Mouse (Mus musculus) MEL (cell line): ENCODE results near the gene Fcer2a. TPM values are rescaled to one million over a fixed set of nuclear protein-coding genes. Genes with fewer than 3 reads are reported as not detected.

ENCODE experiments used
- DNase-seq: peaks from one replicate; pipeline ENCODE4 v3.0.0; 2011; ENCODE audit warnings: low read depth, low spot score
- H3K27ac ChIP-seq: 2 replicates; pipeline ENCODE4 v1.5.1; 2012; ENCODE audit warnings: low read depth, mild to moderate bottlenecking, control low read depth, low read length, moderate library complexity; ENCODE audit not compliant: control insufficient read depth
- H3K27me3 ChIP-seq, 2 experiments: fragments of 150-350 bp in 1 of 2; sonication (generic) in 1 of 2; 2 replicates each; pipeline ENCODE4 v1.6.1; 2012; ENCODE audit warnings: low read length in 2 of 2, mild to moderate bottlenecking in 2 of 2, improper control_type of control experiment in 1 of 2, moderate library complexity in 1 of 2; ENCODE audit not compliant: insufficient read depth in 2 of 2, control insufficient read depth in 1 of 2
- H3K36me3 ChIP-seq, 2 experiments: 2 replicates each; pipeline ENCODE4 v1.6.1; 2012 to 2014; ENCODE audit warnings: low read length in 2 of 2, improper control_type of control experiment in 1 of 2, inconsistent platforms in 1 of 2, mild to moderate bottlenecking in 1 of 2; ENCODE audit not compliant: insufficient read depth in 2 of 2, control insufficient read depth in 1 of 2
- H3K4me1 ChIP-seq, 2 experiments: fragments of 150-350 bp in 1 of 2; sonication (generic) in 1 of 2; 2 replicates each; pipeline ENCODE4 v1.6.1; 2012; ENCODE audit warnings: low read length in 2 of 2, improper control_type of control experiment in 1 of 2, mild to moderate bottlenecking in 1 of 2; ENCODE audit not compliant: insufficient read depth in 2 of 2, control insufficient read depth in 1 of 2
- H3K4me3 ChIP-seq, 2 experiments: fragments of 150-350 bp in 1 of 2; sonication (generic) in 1 of 2; 2 replicates each; pipeline ENCODE4 v1.5.1; 2012; ENCODE audit warnings: low read depth in 2 of 2, low read length in 2 of 2, mild to moderate bottlenecking in 2 of 2, moderate library complexity in 2 of 2, control low read depth in 1 of 2, improper control_type of control experiment in 1 of 2; ENCODE audit not compliant: control insufficient read depth in 1 of 2, insufficient read depth in 1 of 2
- H3K79me2 ChIP-seq: 2 replicates; pipeline ENCODE4 v1.6.1; 2012; ENCODE audit warnings: mild to moderate bottlenecking, low read length, moderate library complexity; ENCODE audit not compliant: control insufficient read depth, poor library complexity, insufficient read depth
- H3K9ac ChIP-seq: 2 replicates; pipeline ENCODE4 v1.6.1; 2012; ENCODE audit warnings: low read depth, mild to moderate bottlenecking, control low read depth, low read length, moderate library complexity; ENCODE audit not compliant: control insufficient read depth, poor library complexity, severe bottlenecking
- H3K9me3 ChIP-seq: fragments of 150-350 bp; sonication (generic); replicated peaks from 2 replicates; pipeline ENCODE4 v1.6.1; 2012; ENCODE audit warnings: mild to moderate bottlenecking, low read length, improper control_type of control experiment, moderate library complexity; ENCODE audit not compliant: insufficient read depth
- CHD2 ChIP-seq: IDR thresholded peaks from 2 replicates; pipeline ENCODE4 v1.6.1; 2011; ENCODE audit warnings: low read length, improper control_type of control experiment
- CTCF ChIP-seq, 3 experiments: IDR thresholded peaks in 2 of 3; conservative IDR thresholded peaks in 1 of 3; 2 replicates each; pipeline ENCODE4 v1.5.1; 2011 to 2012; ENCODE audit warnings: low read length in 3 of 3, low read depth in 2 of 3, mild to moderate bottlenecking in 2 of 3, improper control_type of control experiment in 1 of 3, inconsistent platforms in 1 of 3, mixed read lengths in 1 of 3, moderate library complexity in 1 of 3; ENCODE audit not compliant: control insufficient read depth in 1 of 3, insufficient read depth in 1 of 3, poor library complexity in 1 of 3, severe bottlenecking in 1 of 3
- E2F4 ChIP-seq: IDR thresholded peaks from 2 replicates; pipeline ENCODE4 v1.6.1; 2011; ENCODE audit warnings: low read depth, low read length, improper control_type of control experiment, borderline replicate concordance
- EP300 ChIP-seq, 2 experiments: IDR thresholded peaks; 2 replicates each; pipeline ENCODE4 v1.6.1; 2011; ENCODE audit warnings: improper control_type of control experiment in 2 of 2, low read length in 2 of 2, low read depth in 1 of 2, mild to moderate bottlenecking in 1 of 2
- GABPA ChIP-seq: IDR thresholded peaks from 2 replicates; pipeline ENCODE4 v1.6.1; 2012; ENCODE audit warnings: low read depth, mild to moderate bottlenecking, inconsistent platforms, low read length, improper control_type of control experiment, moderate library complexity
- GATA1 ChIP-seq: IDR thresholded peaks from 2 replicates; pipeline ENCODE4 v1.6.1; 2011; ENCODE audit warnings: low read depth, low read length, improper control_type of control experiment
- HCFC1 ChIP-seq: IDR thresholded peaks from 2 replicates; pipeline ENCODE4 v1.6.1; 2012; ENCODE audit warnings: low read depth, mild to moderate bottlenecking, inconsistent platforms, low read length, improper control_type of control experiment, moderate library complexity
- KAT2A ChIP-seq: conservative IDR thresholded peaks from 2 replicates; pipeline ENCODE4 v1.6.1; 2012; ENCODE audit warnings: low read depth, low read length, improper control_type of control experiment, inconsistent platforms
- MAX ChIP-seq: IDR thresholded peaks from 2 replicates; pipeline ENCODE4 v1.6.1; 2011; ENCODE audit warnings: low read length, improper control_type of control experiment
- MXI1 ChIP-seq: IDR thresholded peaks from 2 replicates; pipeline ENCODE4 v1.6.1; 2011; ENCODE audit warnings: mild to moderate bottlenecking, low read depth, low read length, improper control_type of control experiment
- MYB ChIP-seq: IDR thresholded peaks from 2 replicates; pipeline ENCODE4 v1.6.1; 2011; ENCODE audit warnings: mild to moderate bottlenecking, low read depth, low read length, improper control_type of control experiment
- NRF1 ChIP-seq: IDR thresholded peaks from 2 replicates; pipeline ENCODE4 v1.6.1; 2014; ENCODE audit warnings: low read depth, mild to moderate bottlenecking, inconsistent platforms, low read length, improper control_type of control experiment, moderate library complexity; ENCODE audit not compliant: poor library complexity, insufficient read depth, severe bottlenecking
- POLR2A ChIP-seq, 2 experiments: IDR thresholded peaks; 2 replicates each; pipeline ENCODE4 v1.6.1; 2011 to 2012; ENCODE audit warnings: low read length in 2 of 2, mild to moderate bottlenecking in 2 of 2, control low read depth in 1 of 2, improper control_type of control experiment in 1 of 2, low read depth in 1 of 2, moderate library complexity in 1 of 2; ENCODE audit not compliant: control insufficient read depth in 1 of 2, insufficient read depth in 1 of 2, poor library complexity in 1 of 2
- POLR2AphosphoS2 ChIP-seq: IDR thresholded peaks from 2 replicates; pipeline ENCODE4 v1.6.1; 2011; ENCODE audit warnings: low read length, improper control_type of control experiment
- RAD21 ChIP-seq: IDR thresholded peaks from 2 replicates; pipeline ENCODE4 v1.6.1; 2011; ENCODE audit warnings: mild to moderate bottlenecking, low read depth, low read length, improper control_type of control experiment
- RCOR1 ChIP-seq: IDR thresholded peaks from 2 replicates; pipeline ENCODE4 v1.6.1; 2012; ENCODE audit warnings: low read depth, mild to moderate bottlenecking, inconsistent platforms, low read length, improper control_type of control experiment
- SIN3A ChIP-seq: IDR thresholded peaks from 2 replicates; pipeline ENCODE4 v1.6.1; 2012; ENCODE audit warnings: low read length, improper control_type of control experiment, inconsistent platforms
- SMC3 ChIP-seq: IDR thresholded peaks from 2 replicates; pipeline ENCODE4 v1.6.1; 2011; ENCODE audit warnings: low read depth, low read length, improper control_type of control experiment
- TAL1 ChIP-seq: IDR thresholded peaks from 2 replicates; pipeline ENCODE4 v1.6.1; 2012; ENCODE audit warnings: mild to moderate bottlenecking, inconsistent platforms, low read length, moderate library complexity, mixed read lengths
- TBP ChIP-seq: IDR thresholded peaks from 2 replicates; pipeline ENCODE4 v1.8.0; 2011; ENCODE audit warnings: low read depth, low read length, improper control_type of control experiment
- TCF12 ChIP-seq: IDR thresholded peaks from 2 replicates; pipeline ENCODE4 v1.6.1; 2014; ENCODE audit warnings: low read depth, mild to moderate bottlenecking, inconsistent platforms, low read length, improper control_type of control experiment, moderate library complexity
- UBTF ChIP-seq: IDR thresholded peaks from 2 replicates; pipeline ENCODE4 v1.6.1; 2012; ENCODE audit warnings: low read depth, mild to moderate bottlenecking, inconsistent platforms, low read length, improper control_type of control experiment, moderate library complexity, borderline replicate concordance; ENCODE audit not compliant: insufficient read depth
- USF1 ChIP-seq: IDR thresholded peaks from 2 replicates; pipeline ENCODE4 v1.6.1; 2014; ENCODE audit warnings: low read depth, mild to moderate bottlenecking, inconsistent platforms, low read length, improper control_type of control experiment, moderate library complexity
- USF2 ChIP-seq, 2 experiments: IDR thresholded peaks; 2 replicates each; pipeline ENCODE4 v1.6.1; 2011 to 2012; ENCODE audit warnings: improper control_type of control experiment in 2 of 2, low read length in 2 of 2, borderline replicate concordance in 1 of 2, inconsistent platforms in 1 of 2, low read depth in 1 of 2, mild to moderate bottlenecking in 1 of 2; ENCODE audit not compliant: insufficient read depth in 1 of 2
- ZC3H11A ChIP-seq: IDR thresholded peaks from 2 replicates; pipeline ENCODE4 v1.6.1; 2012; ENCODE audit warnings: low read depth, mild to moderate bottlenecking, inconsistent platforms, low read length, improper control_type of control experiment
- ZNF384 ChIP-seq: IDR thresholded peaks from 2 replicates; pipeline ENCODE4 v1.6.1; 2012; ENCODE audit warnings: low read depth, mild to moderate bottlenecking, inconsistent platforms, low read length, improper control_type of control experiment
- polyA plus RNA-seq, 2 experiments: library from polyadenylated mRNA; stranded (reverse) in 1 of 2; unstranded in 1 of 2; fragments of >175 nt in 1 of 2; fragments of >200 nt in 1 of 2; gene quantifications; 2 replicates each; pipeline versions ENCODE4 v1.2.1 to v1.2.4; 2012; ENCODE audit warnings: low replicate concordance in 2 of 2, low read depth in 1 of 2; ENCODE audit not compliant: insufficient read length in 2 of 2, insufficient read depth in 1 of 2, missing spikeins in 1 of 2
- total RNA-seq: library from RNA; depleted of rRNA; stranded (reverse); fragments of 300-350 nt; gene quantifications from 2 replicates; pipeline ENCODE4 v1.2.3, GENCODE M21; 2012

The Fcer2a gene
- total and polyA plus RNA-seq, 3 experiments, result 0.07 TPM; not detected in 2

DNA sequence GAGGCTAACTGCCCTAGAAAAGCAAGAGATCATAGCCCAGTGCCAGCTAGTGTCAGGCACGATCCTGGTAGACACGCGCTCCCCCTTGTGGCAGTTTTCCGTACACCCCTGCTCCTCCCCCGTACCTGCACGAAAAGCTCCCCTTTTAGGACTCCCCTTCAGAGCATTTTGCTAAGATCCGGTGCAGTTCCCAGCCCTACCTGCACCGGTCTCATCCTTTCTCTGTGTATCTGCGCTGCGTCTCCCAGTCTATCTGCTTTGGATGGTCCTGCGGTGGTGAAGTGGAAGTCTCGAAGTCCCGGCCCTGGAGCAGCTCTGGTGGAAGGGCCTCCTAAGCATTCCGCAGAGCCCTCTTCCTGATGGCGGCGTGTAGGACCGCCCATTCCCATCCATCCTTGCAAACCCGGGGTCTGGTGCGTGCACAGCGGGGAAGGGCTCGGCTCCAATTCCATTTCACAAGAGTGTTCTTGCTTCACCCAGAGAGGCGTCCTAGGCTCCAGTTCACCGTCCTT lies 21.9 kb downstream of the Fcer2a start, which contains the start of gene Fcor:
TSS of gene Fcor (minus strand) at position 383 of the 512 bp plus-strand sequence.
- no peak for TF ChIP-seq MXI1
- TF ChIP-seq GATA1, result no peak
- peak; percentile 88 to 94 (median 92) for TF ChIP-seq CTCF (IDR thresholded peaks at IDR 0.05 in 2 of 3, conservative IDR thresholded peaks at IDR 0.05 in 1 of 3; ENCODE audit: control insufficient read depth in 1 of 3, insufficient read depth in 1 of 3, low read depth in 2 of 3, low read length in 3 of 3, poor library complexity in 1 of 3, severe bottlenecking in 1 of 3)
- no peak for TF ChIP-seq USF1
- TF ChIP-seq TCF12, result no peak
- TF ChIP-seq EP300 (IDR thresholded peaks at IDR 0.05; ENCODE audit: low read depth in 1 of 2, low read length in 2 of 2), result no peak
- no peak for TF ChIP-seq KAT2A
- no peak for TF ChIP-seq MYB
- no peak for TF ChIP-seq POLR2A (IDR thresholded peaks at IDR 0.05; ENCODE audit: control insufficient read depth in 1 of 2, insufficient read depth in 1 of 2, low read depth in 1 of 2, low read length in 2 of 2, poor library complexity in 1 of 2)
- no peak for TF ChIP-seq CHD2
- TF ChIP-seq RAD21, result peak; percentile 92
- peak; percentile 94 for TF ChIP-seq SMC3
- TF ChIP-seq NRF1, result no peak
- TF ChIP-seq POLR2AphosphoS2, result no peak
- no peak for TF ChIP-seq TAL1
- TF ChIP-seq ZC3H11A, result peak; percentile 83
- 0 out of 2 replicates have a peak, but pooled peaks have one; percentile 21 for TF ChIP-seq TBP
- no peak for TF ChIP-seq ZNF384
- TF ChIP-seq MAX, result no peak
- Histone ChIP-seq H3K9ac (peak within 1 kb of the TSS; percentile 46), H3K27ac (no peak within 1 kb of the TSS), H3K79me2 (peaks cover 7% of the 10 kb centered on the region), H3K27me3 (0 out of 4 replicates have a peak, but pooled peaks cover 0 to 1% of the 10 kb centered on the region in 2 experiments), H3K4me1 (peaks cover 0 to 6% of the 10 kb centered on the region in 2 experiments; a peak in 2 of 4 replicates), H3K36me3 (peaks cover 0 to 4% of the 10 kb centered on the region in 2 experiments; a peak in 2 of 4 replicates), H3K9me3 (no peaks in the 10 kb centered on the region), H3K4me3 (peak within 1 kb of the TSS; percentile 57 to 60)
- DNase-seq, result peak; percentile 81

DNA sequence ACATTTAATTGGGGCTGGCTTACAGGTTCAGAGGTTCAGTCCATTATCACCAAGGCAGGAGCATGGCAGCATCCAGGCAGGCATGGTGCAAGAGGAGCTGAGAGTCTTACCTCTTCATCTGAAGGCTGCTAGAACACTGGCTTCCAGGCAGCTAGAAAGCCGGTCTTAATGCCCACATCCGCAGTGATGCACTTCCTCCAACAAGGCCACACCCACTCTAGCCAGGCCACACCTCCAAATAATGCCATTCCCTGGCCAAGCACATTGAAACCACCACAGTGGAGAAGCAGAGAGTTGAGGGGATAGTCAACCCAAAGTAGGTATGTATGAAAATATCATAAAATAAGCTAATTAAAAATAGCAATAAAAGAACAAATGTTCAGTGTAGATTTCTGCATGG lies 23.6 kb downstream of the Fcer2a start:
- TF ChIP-seq GABPA (no peak), NRF1 (no peak), SMC3 (no peak), POLR2AphosphoS2 (no peak), POLR2A (IDR thresholded peaks at IDR 0.05; ENCODE audit: control insufficient read depth in 1 of 2, insufficient read depth in 1 of 2, low read depth in 1 of 2, low read length in 2 of 2, poor library complexity in 1 of 2) (no peak), EP300 (IDR thresholded peaks at IDR 0.05; ENCODE audit: low read depth in 1 of 2, low read length in 2 of 2) (no peak), TBP (no peak), SIN3A (no peak), E2F4 (no peak), RCOR1 (no peak), HCFC1 (no peak), CHD2 (no peak), UBTF (no peak), MAX (no peak), USF2 (IDR thresholded peaks at IDR 0.05; ENCODE audit: borderline replicate concordance in 1 of 2, insufficient read depth in 1 of 2, low read depth in 1 of 2, low read length in 2 of 2) (no peak), CTCF (IDR thresholded peaks at IDR 0.05 in 2 of 3, conservative IDR thresholded peaks at IDR 0.05 in 1 of 3; ENCODE audit: control insufficient read depth in 1 of 3, insufficient read depth in 1 of 3, low read depth in 2 of 3, low read length in 3 of 3, poor library complexity in 1 of 3, severe bottlenecking in 1 of 3) (no peak), TCF12 (no peak), RAD21 (no peak)
- no peak overlapping the region for H3K27ac ChIP-seq
- no peak overlapping the region for H3K4me3 ChIP-seq
- H3K9ac ChIP-seq, result no peak overlapping the region
- no peak for DNase-seq
- H3K79me2 ChIP-seq, result no peaks in the 10 kb centered on the region
- H3K27me3 ChIP-seq, result peaks cover 0 to 4% of the 10 kb centered on the region in 2 experiments; a peak in 1 of 4 replicates
- no peaks in the 10 kb centered on the region for H3K9me3 ChIP-seq
- peaks cover 0 to 1% of the 10 kb centered on the region in 2 experiments; a peak in 2 of 4 replicates for H3K36me3 ChIP-seq
- H3K4me1 ChIP-seq, result 0 out of 4 replicates have a peak, but pooled peaks cover 0 to 8% of the 10 kb centered on the region in 2 experiments
